Mouse (Mus musculus) kidney, adult 2 months (tissue): ENCODE data around the gene Btnl10.

Source experiments
- CTCF ChIP-seq: fragments of 200-500 bp; conservative IDR thresholded peaks from 2 replicates; pipeline ENCODE4 v1.5.1; 2011; ENCODE audit warnings: low read depth, mild to moderate bottlenecking, control low read depth, low read length, moderate library complexity, mixed read lengths; ENCODE audit not compliant: insufficient read depth, insufficient read length
- POLR2A ChIP-seq: fragments of 200-500 bp; IDR thresholded peaks from one replicate; pipeline ENCODE4 v1.6.1; 2011; ENCODE audit warnings: low read depth, low read length, control low read depth

- no peak for TF ChIP-seq POLR2A
- TF ChIP-seq CTCF: no peak
Measured at GRCm38 (mm10) chr11:58890511-58890910, 27.2 kb upstream of the Btnl10 start.
